ENCODE assay signal across 19 mouse cellular contexts in the genomic region with DNA sequence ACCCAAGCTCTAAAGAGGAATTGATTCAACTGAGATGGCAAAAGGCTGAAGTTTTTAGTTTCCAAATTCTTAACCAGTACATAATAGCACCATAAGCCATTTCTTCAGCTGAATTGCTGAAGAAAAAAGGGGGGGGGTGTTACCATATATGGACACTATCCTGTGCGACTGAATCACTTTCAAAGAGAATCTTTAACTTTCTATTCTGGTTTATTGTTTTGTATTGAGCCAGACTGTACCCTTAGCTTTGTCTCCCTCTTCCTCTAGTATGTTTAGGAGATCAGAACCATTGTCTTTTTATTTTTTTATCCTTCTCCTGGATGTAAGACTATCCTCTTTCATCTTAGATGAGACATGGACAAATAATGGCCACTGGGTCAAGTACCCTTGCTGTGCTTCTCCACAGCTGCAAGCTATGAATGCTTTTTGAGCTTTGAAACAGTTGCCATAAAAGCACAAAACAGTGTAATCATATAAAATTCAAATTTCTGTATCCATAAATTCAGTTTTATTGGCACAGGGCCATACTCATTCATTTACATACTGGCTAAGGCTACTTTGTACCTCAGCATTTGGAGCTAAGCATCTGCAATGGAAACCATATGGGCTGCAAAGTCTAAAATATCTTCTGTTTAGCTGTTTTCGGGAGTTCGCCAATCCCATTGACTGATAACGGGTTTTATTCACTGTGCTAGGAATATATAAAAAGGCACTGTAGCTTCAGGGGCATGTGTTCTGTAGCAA.
A peak's percentile ranks its signal among the peaks of the same experiment; 100 is the strongest.
DNase-seq lines count a peak whose midpoint lies in the region; ATAC-seq and TF ChIP-seq lines count a peak whose summit lies in the region.
"Had no signal": no experiment of that assay in that cellular context is flagged by ENCODE, and none has a peak within 500 bp of the region (broad histone marks: within the 10 kb centered on the region; RNA-seq: fewer than 3 reads in every experiment).

No protein-coding gene starts in this region.

- no peak overlapping the region for H3K4me2 ChIP-seq in kidney, postnatal 0 days (ENCODE audit: low read length)
- H3K4me2 ChIP-seq in midbrain, embryonic 14.5 days (ENCODE audit: low read length), result no peak overlapping the region
- H3K4me2 ChIP-seq in midbrain, postnatal 0 days (ENCODE audit: low read depth, low read length, poor library complexity, severe bottlenecking), result no peak overlapping the region
- H3K4me2 ChIP-seq: limb, embryonic 12.5 days; liver, embryonic 15.5 days had no signal

- no peaks in the 10 kb centered on the region for H3K9me3 ChIP-seq in kidney, postnatal 0 days (replicated peaks; ENCODE audit: low read length)
- H3K9me3 ChIP-seq in midbrain, embryonic 14.5 days (ENCODE audit: control insufficient read depth, low read length), result no peaks in the 10 kb centered on the region
- H3K9me3 ChIP-seq in midbrain, postnatal 0 days (ENCODE audit: low read length), result no peaks in the 10 kb centered on the region
- H3K9me3 ChIP-seq: limb, embryonic 12.5 days; liver, embryonic 15.5 days; megakaryocyte, embryonic 14.5 days had no signal

- ATAC-seq in kidney, postnatal 0 days (replicated peaks; ENCODE audit: low FRiP score, low read depth), result no peak
- no peak for ATAC-seq in midbrain, embryonic 14.5 days (ENCODE audit: low FRiP score, low TSS enrichment)
- no peak for ATAC-seq in midbrain, postnatal 0 days (ENCODE audit: low FRiP score)
- ATAC-seq: midbrain, embryonic 16.5 days had no signal

- no peak overlapping the region for H3K4me3 ChIP-seq in kidney, postnatal 0 days (replicated peaks; ENCODE audit: low read depth, low read length)
- no peak overlapping the region for H3K4me3 ChIP-seq in midbrain, embryonic 14.5 days (replicated peaks; ENCODE audit: low read depth, low read length)
- no peak overlapping the region for H3K4me3 ChIP-seq in midbrain, postnatal 0 days (ENCODE audit: low read depth, low read length)
- H3K4me3 ChIP-seq: heart, adult 2 months; limb, embryonic 12.5 days; liver, embryonic 15.5 days; megakaryocyte, embryonic 14.5 days had no signal

- WGBS in kidney, postnatal 0 days, result 83% methylated on average over 4 of the region's 4 CpGs
- 79% methylated on average over 4 of the region's 4 CpGs for WGBS in midbrain, embryonic 14.5 days
- 80% methylated on average over 4 of the region's 4 CpGs for WGBS in midbrain, postnatal 0 days

- no peaks in the 10 kb centered on the region for H3K4me1 ChIP-seq in kidney, postnatal 0 days (replicated peaks; ENCODE audit: insufficient read depth, low read length)
- H3K4me1 ChIP-seq in midbrain, embryonic 14.5 days (ENCODE audit: control insufficient read depth, insufficient read depth, low read length), result no peaks in the 10 kb centered on the region
- no peaks in the 10 kb centered on the region for H3K4me1 ChIP-seq in midbrain, postnatal 0 days (ENCODE audit: insufficient read depth, low read length)
- H3K4me1 ChIP-seq: limb, embryonic 12.5 days; liver, embryonic 15.5 days; megakaryocyte, embryonic 14.5 days had no signal

- no peaks in the 10 kb centered on the region for H3K27me3 ChIP-seq in kidney, postnatal 0 days (ENCODE audit: insufficient read depth, low read length)
- H3K27me3 ChIP-seq in midbrain, embryonic 14.5 days (ENCODE audit: control insufficient read depth, insufficient read depth, low read length), result no peaks in the 10 kb centered on the region
- no peaks in the 10 kb centered on the region for H3K27me3 ChIP-seq in midbrain, postnatal 0 days (ENCODE audit: insufficient read depth, low read length)
- H3K27me3 ChIP-seq: limb, embryonic 12.5 days; liver, embryonic 15.5 days; megakaryocyte, embryonic 14.5 days had no signal

- H3K27ac ChIP-seq in kidney, postnatal 0 days, result no peak overlapping the region
- H3K27ac ChIP-seq in midbrain, embryonic 14.5 days (replicated peaks; ENCODE audit: low read depth, low read length), result no peak overlapping the region
- H3K27ac ChIP-seq in midbrain, postnatal 0 days (ENCODE audit: low read depth, low read length), result no peak overlapping the region
- H3K27ac ChIP-seq: heart, adult 2 months; limb, embryonic 12.5 days; liver, embryonic 15.5 days had no signal

- H3K9ac ChIP-seq in kidney, postnatal 0 days (ENCODE audit: low read depth, low read length), result no peak overlapping the region
- H3K9ac ChIP-seq in midbrain, embryonic 14.5 days (replicated peaks; ENCODE audit: low read length), result no peak overlapping the region
- H3K9ac ChIP-seq in midbrain, postnatal 0 days (replicated peaks; ENCODE audit: low read length, poor library complexity, severe bottlenecking), result no peak overlapping the region
- H3K9ac ChIP-seq: limb, embryonic 12.5 days; liver, embryonic 15.5 days had no signal

- TF ChIP-seq CTCF in kidney, postnatal 0 days (IDR thresholded peaks at IDR 0.05; ENCODE audit: low read depth), result no peak
- no peak for TF ChIP-seq CTCF in midbrain, postnatal 0 days (IDR thresholded peaks at IDR 0.05)

- DNase-seq in kidney, postnatal 0 days (ENCODE audit: low spot score), result peak; percentile 1
- no peak for DNase-seq in kidney, adult 9 months
- DNase-seq in midbrain, embryonic 14.5 days, result peak; percentile 3
- no peak for DNase-seq in midbrain, postnatal 0 days (ENCODE audit: low spot score)
- peak; percentile 16 to 21 for DNase-seq in layer of hippocampus, adult 8-10 months (ENCODE audit: low spot score in 2 of 2)
- peak; percentile 80 for DNase-seq in telencephalon, adult 2 months (ENCODE audit: low read depth, low spot score)
- DNase-seq in cerebellum, adult 9-11 months, result no peak
- DNase-seq: adrenal gland, postnatal 36 days; cerebellum, postnatal 14 days; gastrocnemius, postnatal 10 days; heart, adult 2 months; kidney, adult 2 months; kidney, postnatal 36 days; lung, postnatal 10 days; thymus, postnatal 25 days had no signal

- H3K36me3 ChIP-seq in kidney, postnatal 0 days (ENCODE audit: insufficient read depth, low read length), result no peaks in the 10 kb centered on the region
- H3K36me3 ChIP-seq in midbrain, embryonic 14.5 days (ENCODE audit: control insufficient read depth, insufficient read depth, low read length), result no peaks in the 10 kb centered on the region
- no peaks in the 10 kb centered on the region for H3K36me3 ChIP-seq in midbrain, postnatal 0 days (ENCODE audit: insufficient read depth, low read length)
- H3K36me3 ChIP-seq: limb, embryonic 12.5 days; liver, embryonic 15.5 days had no signal

Comparison
In these comparisons a context has a peak if more than half of its experiments do, and no peak if none do; other contexts are left out.
1. DNase-seq: peak in kidney, postnatal 0 days (single experiment), midbrain, embryonic 14.5 days (single experiment), layer of hippocampus, adult 8-10 months (2 of 2) and telencephalon, adult 2 months (single experiment); none in kidney, adult 9 months (single experiment), midbrain, postnatal 0 days (single experiment) and cerebellum, adult 9-11 months (single experiment).